Mouse (Mus musculus) megakaryocyte, embryonic 14.5 days (primary cell): ENCODE data around the gene Tmem215.

Experiments
- FLI1 ChIP-seq: IDR thresholded peaks from 2 replicates; pipeline ENCODE4 v1.6.1; 2012; ENCODE audit warnings: low read length, inconsistent platforms, mixed read lengths
- GATA1 ChIP-seq: IDR thresholded peaks from 3 replicates; pipeline ENCODE4 v1.6.1; 2012; ENCODE audit warnings: mixed read lengths, low read length, inconsistent platforms, borderline replicate concordance

GRCm38 (mm10) chr4:40433379-40433778, 38.6 kb upstream of the Tmem215 start:
- TF ChIP-seq GATA1 (no peak), FLI1 (no peak)
